Mouse (Mus musculus) G1E (cell line): ENCODE results near the gene Phactr4. TPM values are rescaled to one million over a fixed set of nuclear protein-coding genes. Genes with fewer than 3 reads are reported as not detected.

Source experiments
- ATAC-seq: 2 replicates; pipeline ENCODE4 v1.8.0; 2016; ENCODE audit warnings: mild to moderate bottlenecking; ENCODE audit not compliant: insufficient number of reproducible peaks, poor library complexity, low FRiP score, severe bottlenecking; ENCODE audit errors: extremely low read depth
- DNase-seq: peaks from one replicate; pipeline ENCODE4 v3.0.0; 2012; ENCODE audit warnings: low spot score
- H3K27me3 ChIP-seq: 2 replicates; pipeline ENCODE4 v1.6.1; 2012; ENCODE audit warnings: mild to moderate bottlenecking, low read length, inconsistent platforms; ENCODE audit not compliant: insufficient read depth
- H3K36me3 ChIP-seq: replicated peaks from 2 replicates; pipeline ENCODE3; 2012; ENCODE audit warnings: mild to moderate bottlenecking, inconsistent platforms
- H3K4me1 ChIP-seq: 2 replicates; pipeline ENCODE4 v1.6.1; 2012; ENCODE audit warnings: low read depth, low read length, inconsistent platforms, mixed read lengths; ENCODE audit not compliant: insufficient read depth
- H3K4me3 ChIP-seq: 2 replicates; pipeline ENCODE4 v1.5.1; 2012; ENCODE audit warnings: low read depth, mild to moderate bottlenecking, inconsistent platforms, low read length, moderate library complexity, mixed read lengths
- H3K9me3 ChIP-seq: replicated peaks from 2 replicates; pipeline ENCODE4 v1.6.1; 2012; ENCODE audit warnings: inconsistent platforms
- CTCF ChIP-seq: IDR thresholded peaks from 2 replicates; pipeline ENCODE4 v1.5.1; 2012; ENCODE audit warnings: low read depth, low read length, inconsistent platforms, mixed read lengths
- GATA1 ChIP-seq: IDR thresholded peaks from 2 replicates; pipeline ENCODE4 v1.6.1; 2012; ENCODE audit warnings: borderline replicate concordance, low read length, inconsistent platforms, mixed read lengths
- GATA2 ChIP-seq: IDR thresholded peaks from 2 replicates; pipeline ENCODE4 v1.6.1; 2012; ENCODE audit warnings: low read depth, low read length, inconsistent platforms, borderline replicate concordance
- POLR2AphosphoS5 ChIP-seq: IDR thresholded peaks from 2 replicates; pipeline ENCODE4 v1.6.1; 2012; ENCODE audit warnings: low read depth, low read length, inconsistent platforms; ENCODE audit not compliant: insufficient replicate concordance
- TAL1 ChIP-seq: conservative IDR thresholded peaks from 2 replicates; pipeline ENCODE4 v1.6.1; 2012; ENCODE audit warnings: low read depth, low read length, inconsistent platforms, mixed read lengths
- polyA plus RNA-seq: library from polyadenylated mRNA; stranded (reverse); fragments of >175 nt; gene quantifications from 2 replicates; pipeline ENCODE4 v1.2.3, GENCODE M21; 2012
- total RNA-seq, 2 experiments: library from RNA; stranded (forward) in 1 of 2; stranded (reverse) in 1 of 2; fragments of 200-1000 nt in 1 of 2; fragments of >200 nt in 1 of 2; fragmentation: Nextera tagmentation in 1 of 2; gene quantifications; 2 replicates each; pipeline ENCODE4 v1.2.3; 2014 to 2017

Gene Phactr4
- total and polyA plus RNA-seq, 3 experiments, result 7.7 to 72.5 (median 15.2) TPM

- no peaks in the 10 kb centered on the region for H3K9me3 ChIP-seq
- DNase-seq, result no peak
- no peak overlapping the region for H3K4me3 ChIP-seq
- H3K27me3 ChIP-seq, result no peaks in the 10 kb centered on the region
- TF ChIP-seq POLR2AphosphoS5, result no peak
- no peak for TF ChIP-seq CTCF
- no peak for TF ChIP-seq GATA1
- TF ChIP-seq TAL1, result no peak
- TF ChIP-seq GATA2, result no peak
- peaks cover 29% of the 10 kb centered on the region for H3K4me1 ChIP-seq
- no peak for ATAC-seq
- H3K36me3 ChIP-seq, result peaks cover 49% of the 10 kb centered on the region
Measured at GRCm38 (mm10) chr4:132455561-132455960, 33.3 kb upstream of the Phactr4 start.

DNA sequence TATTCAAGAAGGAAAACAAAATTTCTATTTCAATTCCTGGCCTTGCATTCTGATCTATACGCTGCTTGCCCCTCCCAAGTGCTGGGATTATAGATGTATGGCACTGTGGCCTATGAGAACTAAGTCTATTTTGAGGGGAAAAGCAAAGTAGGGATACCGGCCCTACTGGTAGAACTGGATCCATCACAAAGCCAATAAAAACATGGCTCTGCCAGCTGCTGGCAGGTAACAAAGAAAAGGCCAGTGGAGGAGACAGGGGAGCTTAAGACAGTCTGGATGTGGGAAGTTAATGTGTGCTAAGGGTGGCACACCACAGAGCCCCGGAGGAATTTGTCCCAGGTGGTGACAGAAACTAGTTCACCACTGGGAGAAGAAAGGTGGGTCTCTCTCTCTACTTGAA is 32.9 kb upstream of the Phactr4 start:
- peaks cover 44% of the 10 kb centered on the region for H3K36me3 ChIP-seq
- H3K4me1 ChIP-seq, result peaks cover 28% of the 10 kb centered on the region
- no peak overlapping the region for H3K4me3 ChIP-seq
- H3K27me3 ChIP-seq, result no peaks in the 10 kb centered on the region
- ATAC-seq (no peak), DNase-seq (no peak)
- no peak for TF ChIP-seq TAL1
- no peak for TF ChIP-seq GATA1
- no peak for TF ChIP-seq POLR2AphosphoS5
- TF ChIP-seq GATA2, result no peak
- TF ChIP-seq CTCF, result no peak
- H3K9me3 ChIP-seq, result no peaks in the 10 kb centered on the region

DNA sequence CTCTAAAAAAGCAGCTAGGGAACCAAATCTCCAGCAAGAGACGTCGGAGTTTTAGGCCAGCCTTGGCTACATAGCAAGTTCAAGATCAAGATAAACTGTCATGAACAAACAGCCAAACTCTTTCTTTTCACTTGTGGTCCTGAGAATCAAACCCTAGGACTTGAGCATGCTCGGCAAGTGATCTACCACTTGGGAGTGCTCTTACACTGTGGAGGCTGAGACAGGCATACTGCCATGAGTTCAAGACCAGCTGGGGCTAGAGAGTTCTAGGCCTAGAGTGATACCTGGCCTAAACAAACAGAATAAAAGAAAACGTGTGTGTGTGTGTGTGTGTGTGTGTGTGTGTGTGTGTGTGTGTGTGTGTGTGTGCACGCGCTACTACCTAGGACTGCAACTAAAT is 31.9 kb upstream of the Phactr4 start:
- no peak for ATAC-seq
- TF ChIP-seq TAL1 (no peak), GATA2 (no peak), POLR2AphosphoS5 (no peak), CTCF (no peak)
- no peak overlapping the region for H3K4me3 ChIP-seq
- peaks cover 35% of the 10 kb centered on the region for H3K36me3 ChIP-seq
- no peaks in the 10 kb centered on the region for H3K27me3 ChIP-seq
- H3K4me1 ChIP-seq, result peaks cover 26% of the 10 kb centered on the region
- DNase-seq, result no peak
- no peaks in the 10 kb centered on the region for H3K9me3 ChIP-seq

- H3K4me3 ChIP-seq, result no peak overlapping the region
- H3K9me3 ChIP-seq, result no peaks in the 10 kb centered on the region
- H3K27me3 ChIP-seq, result peaks cover 5% of the 10 kb centered on the region; the same call in 1 of the 2 replicates
- TF ChIP-seq GATA1 (no peak), POLR2AphosphoS5 (no peak), GATA2 (no peak), TAL1 (no peak), CTCF (no peak)
- H3K4me1 ChIP-seq, result peaks cover 17% of the 10 kb centered on the region
- ATAC-seq, result no peak
- H3K36me3 ChIP-seq, result no peaks in the 10 kb centered on the region
- DNase-seq, result no peak
Measured at GRCm38 (mm10) chr4:132449778-132450177, 27.5 kb upstream of the Phactr4 start.

GRCm38 (mm10) chr4:132446105-132446504 is 23.8 kb upstream of the Phactr4 start:
- TF ChIP-seq POLR2AphosphoS5 (no peak), GATA2 (no peak)

DNA sequence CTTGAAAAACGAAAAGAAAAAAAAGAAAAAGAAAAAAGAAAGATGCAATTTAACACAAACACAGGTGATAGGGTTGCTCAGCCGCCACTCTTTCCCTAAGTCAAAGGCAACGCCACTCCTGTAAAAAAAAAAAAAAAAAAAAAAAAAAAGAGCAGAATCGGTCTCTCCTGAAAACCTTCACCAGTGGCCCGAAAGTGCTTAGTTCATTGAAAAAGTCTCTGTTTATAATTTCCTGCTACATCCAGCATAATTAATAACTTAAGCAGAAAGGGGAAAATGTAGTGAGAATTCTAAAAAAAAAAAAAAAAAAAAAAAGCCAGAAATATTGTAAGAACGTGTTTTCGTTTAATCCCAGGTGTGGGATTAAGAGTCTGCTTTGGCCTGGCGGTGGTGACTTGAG is 22.2 kb upstream of the Phactr4 start:
- ATAC-seq, result no peak

More at GRCm38 (mm10) chr4:132446105-132446504, 23.8 kb upstream of the Phactr4 start:
- Histone ChIP-seq H3K4me3 (no peak overlapping the region), H3K27me3 (peaks cover 7% of the 10 kb centered on the region; the same call in 1 of the 2 replicates), H3K9me3 (no peaks in the 10 kb centered on the region), H3K36me3 (no peaks in the 10 kb centered on the region), H3K4me1 (peaks cover 19% of the 10 kb centered on the region)
- no peak for ATAC-seq
- no peak for DNase-seq

DNA sequence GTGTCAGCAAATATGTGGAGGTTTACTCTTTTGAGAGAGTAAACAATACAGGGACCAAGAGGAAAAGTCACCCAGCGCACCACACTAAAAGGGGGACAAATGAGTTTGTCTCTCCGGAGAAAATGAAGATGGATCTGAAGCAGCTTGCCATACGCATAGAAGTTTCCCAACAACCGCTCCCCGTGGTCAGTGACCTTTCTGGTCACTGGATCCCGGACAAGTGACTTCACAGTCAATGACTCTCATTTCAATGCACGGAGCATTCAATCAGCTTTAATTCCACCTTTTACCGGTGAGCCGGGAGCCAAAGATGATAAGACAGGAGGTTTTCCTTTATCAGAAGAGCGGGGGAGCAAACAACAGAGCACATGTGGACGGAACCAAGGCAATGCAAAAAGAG is 15.6 kb upstream of the Phactr4 start:
- ATAC-seq, result no peak
- DNase-seq, result no peak
- Histone ChIP-seq H3K36me3 (no peaks in the 10 kb centered on the region), H3K9me3 (no peaks in the 10 kb centered on the region), H3K4me3 (no peak overlapping the region), H3K27me3 (peaks cover 5% of the 10 kb centered on the region; the same call in 1 of the 2 replicates), H3K4me1 (peaks cover 21% of the 10 kb centered on the region)
- TF ChIP-seq TAL1 (no peak), GATA2 (no peak), GATA1 (no peak), CTCF (no peak), POLR2AphosphoS5 (no peak)

More for the DNA sequence above, 22.2 kb upstream of the Phactr4 start:
- TF ChIP-seq POLR2AphosphoS5 (no peak), GATA1 (no peak), TAL1 (no peak), CTCF (no peak)
- Histone ChIP-seq H3K27me3 (peaks cover 7% of the 10 kb centered on the region; the same call in 1 of the 2 replicates), H3K9me3 (no peaks in the 10 kb centered on the region), H3K4me3 (no peak overlapping the region), H3K4me1 (peaks cover 16% of the 10 kb centered on the region), H3K36me3 (no peaks in the 10 kb centered on the region)
- no peak for DNase-seq
